ENCODE assay signal across 10 mouse cellular contexts in the genomic region with DNA sequence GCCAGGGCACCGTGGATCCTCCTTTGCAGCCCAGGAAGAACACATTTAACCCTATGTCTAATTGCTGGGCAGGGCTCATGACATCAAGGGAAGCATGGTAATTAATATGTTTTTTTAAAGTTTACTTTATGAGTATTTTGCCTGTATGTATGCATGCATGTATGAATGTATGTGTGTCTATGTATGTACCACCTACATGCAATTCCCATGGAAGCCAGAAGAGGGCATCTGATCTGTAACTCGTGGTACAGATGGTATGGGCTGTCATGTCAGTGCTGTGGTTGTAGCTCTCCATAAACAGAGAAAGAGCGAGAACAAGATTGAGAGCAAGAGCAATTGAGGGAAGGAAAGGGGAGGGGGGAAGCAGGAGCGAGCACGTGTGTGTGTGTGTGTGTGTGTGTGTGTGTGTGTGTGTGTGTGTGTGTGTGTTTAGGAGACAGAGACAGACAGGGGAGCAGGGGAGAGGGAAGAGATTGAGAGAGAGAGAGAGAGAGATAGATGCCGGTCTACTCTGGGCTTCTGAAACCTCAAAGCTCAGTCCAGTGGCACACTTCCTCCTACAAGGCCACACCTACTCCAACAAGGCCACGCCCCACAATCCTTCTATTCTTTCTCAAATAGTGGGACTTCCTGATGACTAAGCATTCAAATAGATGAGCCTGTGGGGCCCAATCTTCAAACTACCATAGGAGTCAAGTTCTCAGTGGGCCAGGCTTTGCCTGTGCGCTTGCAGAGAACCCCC. TPM values are rescaled to one million over a fixed set of nuclear protein-coding genes. Genes with fewer than 3 reads are reported as not detected.
DNase-seq lines count a peak whose midpoint lies in the region; ATAC-seq lines count a peak whose summit lies in the region.
"Had no signal": no experiment of that assay in that cellular context is flagged by ENCODE, and none has a peak within 500 bp of the region (broad histone marks: within the 10 kb centered on the region; RNA-seq: fewer than 3 reads in every experiment).

No protein-coding gene starts in this region.

- ATAC-seq in granulocyte monocyte progenitor cell, adult 5-6 weeks (replicated peaks; ENCODE audit: poor library complexity, severe bottlenecking), result peak; percentile 61
- ATAC-seq: forebrain, embryonic 13.5 days had no signal

- DNase-seq in heart, adult 11 months, result peak; percentile 71
- DNase-seq in heart, postnatal 14 days, result no peak
- peak; percentile 17 for DNase-seq in lung, postnatal 36 days
- DNase-seq in lung, adult 18-20 months, result no peak
- no peak for DNase-seq in ovary, postnatal 10 days (ENCODE audit: low spot score)
- no peak for DNase-seq in layer of hippocampus, postnatal 36 days
- no peak for DNase-seq in T-cell, adult 2 months (ENCODE audit: low spot score)
- DNase-seq: cerebellum, adult 9-11 months had no signal

- intact Hi-C loops in heart, postnatal 14 days (cut with DNase I), result no loop called here

RNA-seq across cellular contexts. Expression of a gene that starts 15.1 kb away (rescaled TPM):
- total RNA-seq in heart, postnatal 14 days (2021), result 100 to 1,000 TPM; 166 to 175 TPM
- total RNA-seq in granulocyte monocyte progenitor cell, adult 5-6 weeks (2014; fragmentation: Nextera tagmentation), result 16.4 and 22.5 TPM in 2 replicates
- total RNA-seq in granulocyte monocyte progenitor cell, adult 5-6 weeks (2017), result 12.9 and 13.4 TPM in 2 replicates
- 10 to 100 TPM; 59.6 to 64.5 TPM for total RNA-seq in layer of hippocampus, postnatal 36 days (2021)

Comparison
In these comparisons a context has a peak if more than half of its experiments do, and no peak if none do; other contexts are left out.
1. DNase-seq: peak in heart, adult 11 months (single experiment) and lung, postnatal 36 days (single experiment); none in heart, postnatal 14 days (0 of 2), lung, adult 18-20 months (0 of 2), ovary, postnatal 10 days (single experiment), layer of hippocampus, postnatal 36 days (0 of 2) and T-cell, adult 2 months (single experiment).